34 mouse cellular contexts compared by ENCODE assay signal in the genomic region with DNA sequence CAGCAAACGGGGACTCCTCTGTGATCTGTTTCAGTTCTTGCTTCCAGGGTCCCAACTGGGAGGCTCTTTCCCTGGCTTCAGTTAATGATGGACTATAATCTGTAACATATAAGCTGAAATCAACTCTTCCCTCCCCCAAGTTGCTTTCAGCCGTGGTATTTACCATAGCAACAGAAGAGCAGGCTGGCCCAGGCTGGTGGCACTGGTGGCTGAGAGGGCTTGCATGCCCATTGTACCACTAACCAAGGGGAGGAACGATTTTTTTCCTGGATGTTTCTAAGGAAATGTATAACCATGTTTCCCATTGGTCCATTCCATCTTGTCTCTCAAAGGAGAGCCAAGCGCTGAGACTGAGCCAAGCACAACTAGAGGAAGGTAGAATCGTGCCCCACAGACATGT. TPM values are rescaled to one million over a fixed set of nuclear protein-coding genes. Genes with fewer than 3 reads are reported as not detected.
"Had no signal": no experiment of that assay in that cellular context is flagged by ENCODE, and none has a peak within 500 bp of the region (broad histone marks: within the 10 kb centered on the region; RNA-seq: fewer than 3 reads in every experiment).

No protein-coding gene starts in this region.

- H3K9me3 ChIP-seq: limb, embryonic 10.5 days; limb, embryonic 12.5 days; limb, embryonic 13.5 days; limb, embryonic 15.5 days; liver, embryonic 12.5 days; liver, embryonic 13.5 days; liver, embryonic 15.5 days; lung, embryonic 15.5 days; megakaryocyte, embryonic 14.5 days; midbrain, embryonic 10.5 days; midbrain, embryonic 12.5 days; midbrain, embryonic 13.5 days; midbrain, embryonic 15.5 days; neural tube, embryonic 12.5 days; neural tube, embryonic 13.5 days had no signal

- H3K4me2 ChIP-seq: limb, embryonic 13.5 days; limb, embryonic 15.5 days; liver, embryonic 11.5 days; liver, embryonic 12.5 days; liver, embryonic 13.5 days; liver, embryonic 15.5 days; lung, embryonic 14.5 days; lung, embryonic 15.5 days; midbrain, embryonic 11.5 days; midbrain, embryonic 12.5 days; midbrain, embryonic 13.5 days; midbrain, embryonic 15.5 days; neural tube, embryonic 12.5 days; neural tube, embryonic 13.5 days had no signal

- ATAC-seq: liver, embryonic 12.5 days; liver, postnatal 0 days; midbrain, embryonic 13.5 days; midbrain, embryonic 15.5 days; midbrain, embryonic 16.5 days had no signal

- H3K9ac ChIP-seq: limb, embryonic 12.5 days; limb, embryonic 13.5 days; limb, embryonic 15.5 days; liver, embryonic 12.5 days; liver, embryonic 13.5 days; liver, embryonic 14.5 days; liver, embryonic 15.5 days; liver, postnatal 0 days; lung, embryonic 14.5 days; lung, embryonic 15.5 days; midbrain, embryonic 12.5 days; midbrain, embryonic 13.5 days; midbrain, embryonic 15.5 days; neural tube, embryonic 12.5 days; neural tube, embryonic 13.5 days had no signal

- DNase-seq: left cerebral cortex, postnatal 4 days; liver; liver, embryonic 13.5 days; liver, postnatal 0 days; lung, adult 2 months; lung, embryonic 14.5 days; lung, postnatal 10 days; lung, postnatal 14 days; lung, postnatal 36 days; lung, postnatal 4 days; midbrain, embryonic 14.5 days had no signal

- H3K36me3 ChIP-seq: limb, embryonic 10.5 days; limb, embryonic 12.5 days; limb, embryonic 13.5 days; limb, embryonic 15.5 days; liver, embryonic 12.5 days; liver, embryonic 13.5 days; liver, embryonic 15.5 days; lung, embryonic 15.5 days; midbrain, embryonic 10.5 days; midbrain, embryonic 12.5 days; midbrain, embryonic 13.5 days; midbrain, embryonic 15.5 days; neural tube, embryonic 12.5 days; neural tube, embryonic 13.5 days had no signal

- H3K27ac ChIP-seq: limb, embryonic 10.5 days; limb, embryonic 12.5 days; limb, embryonic 13.5 days; limb, embryonic 15.5 days; liver, embryonic 12.5 days; liver, embryonic 13.5 days; liver, embryonic 14.5 days; liver, embryonic 15.5 days; lung, embryonic 15.5 days; macrophage; midbrain, embryonic 10.5 days; midbrain, embryonic 12.5 days; midbrain, embryonic 13.5 days; midbrain, embryonic 15.5 days; neural tube, embryonic 12.5 days; neural tube, embryonic 13.5 days had no signal

- H3K27me3 ChIP-seq: limb, embryonic 13.5 days; limb, embryonic 15.5 days; lung, embryonic 15.5 days had no signal

- H3K4me3 ChIP-seq: limb, embryonic 10.5 days; limb, embryonic 12.5 days; limb, embryonic 13.5 days; limb, embryonic 15.5 days; liver, embryonic 12.5 days; liver, embryonic 13.5 days; liver, embryonic 15.5 days; lung, embryonic 15.5 days; megakaryocyte, embryonic 14.5 days; midbrain, embryonic 10.5 days; midbrain, embryonic 12.5 days; midbrain, embryonic 13.5 days; midbrain, embryonic 15.5 days; myocyte; neural tube, embryonic 12.5 days; neural tube, embryonic 13.5 days had no signal

- H3K4me1 ChIP-seq: limb, embryonic 15.5 days; liver, embryonic 12.5 days; liver, embryonic 13.5 days; liver, embryonic 15.5 days; lung, embryonic 15.5 days; megakaryocyte, embryonic 14.5 days had no signal

RNA-seq across cellular contexts. Expression of gene Myo1h, which starts 0.6 kb away (rescaled TPM):
- polyA plus RNA-seq: liver, adult 2 months had no signal

RNA-seq across cellular contexts. Expression of gene Foxn4, which starts 14.8 kb away (rescaled TPM):
- polyA plus RNA-seq: limb, embryonic 10.5 days; limb, embryonic 11.5 days; limb, embryonic 12.5 days; limb, embryonic 13.5 days; limb, embryonic 15.5 days; liver, adult 2 months; liver, embryonic 11.5 days; liver, embryonic 12.5 days; liver, embryonic 13.5 days; liver, embryonic 14.5 days; liver, embryonic 15.5 days; liver, embryonic 16.5 days; liver, postnatal 0 days; macrophage had no signal
